Mouse (Mus musculus) cerebellum, postnatal 14 days (tissue): ENCODE measurements at regions not wholly inside any gene's neighbourhood (a gene's known extent, or its start where the extent isn't known, plus 50 kb on each side); places are given as distances from the start of the nearest gene placed in this dataset.

Experiments used
- DNase-seq, 2 experiments: peaks; one replicate each; pipeline ENCODE4 v3.0.0; 2021; ENCODE audit warnings: mixed read lengths in 2 of 2

DNA sequence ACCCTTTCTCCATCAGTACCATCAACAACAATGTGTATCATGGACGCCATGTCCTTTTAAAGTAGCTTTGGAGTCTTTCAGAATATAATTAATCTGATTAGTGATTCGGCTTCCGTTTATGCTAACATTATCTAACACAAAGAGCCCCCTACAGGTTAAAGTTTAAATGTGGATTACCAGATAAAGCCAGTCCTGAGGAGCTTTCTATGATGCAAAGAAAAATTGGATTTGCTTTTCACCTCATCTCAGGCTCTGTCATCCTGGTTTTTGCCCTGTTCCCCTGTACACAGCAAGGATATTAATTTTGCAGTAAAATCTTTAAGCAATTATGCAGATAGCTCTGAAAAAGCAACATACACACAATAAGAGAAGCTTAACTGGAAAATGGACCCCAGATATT lies 412.7 kb upstream of the Tbc1d2b start:
- DNase-seq = no peak

DNA sequence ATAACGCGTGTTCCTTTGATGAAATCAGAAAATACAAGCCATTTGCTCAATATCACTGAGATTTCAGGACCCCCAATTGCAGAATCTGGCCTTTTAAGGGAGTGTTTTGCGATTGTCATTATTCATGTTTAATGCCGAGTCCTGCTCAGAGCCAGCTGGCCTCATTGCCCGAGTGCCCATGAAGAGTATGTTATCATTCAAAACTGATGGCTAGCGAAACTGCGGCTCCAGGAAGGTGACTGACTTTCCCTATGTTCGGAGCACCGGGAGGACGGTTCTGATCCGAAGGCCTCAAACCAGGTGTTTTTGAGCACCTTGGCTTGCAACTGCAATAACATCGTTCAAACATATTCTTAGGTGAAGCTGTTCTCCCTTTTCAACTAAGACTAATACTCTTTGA lies 419.5 kb upstream of the Tbc1d2b start:
- DNase-seq = peak; percentile 80 to 83

DNA sequence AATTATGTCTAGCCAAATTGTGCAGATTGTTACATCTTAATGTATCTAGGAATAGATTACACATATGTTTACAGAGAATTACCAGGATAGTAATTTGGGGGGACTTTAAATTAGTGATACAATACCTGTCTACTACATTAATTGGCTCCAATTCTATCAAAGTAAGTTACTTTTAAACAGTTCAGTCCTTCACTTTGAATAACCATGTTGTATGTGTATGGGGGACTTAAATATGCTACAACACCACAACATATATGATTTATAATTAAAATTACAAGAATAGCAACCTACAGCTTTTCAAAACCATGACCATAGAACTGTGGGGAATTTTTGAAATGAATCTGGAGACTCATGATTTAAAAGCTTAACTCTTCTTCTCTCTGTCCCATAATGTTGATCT lies 420.5 kb upstream of the Tbc1d2b start:
- no peak for DNase-seq

DNA sequence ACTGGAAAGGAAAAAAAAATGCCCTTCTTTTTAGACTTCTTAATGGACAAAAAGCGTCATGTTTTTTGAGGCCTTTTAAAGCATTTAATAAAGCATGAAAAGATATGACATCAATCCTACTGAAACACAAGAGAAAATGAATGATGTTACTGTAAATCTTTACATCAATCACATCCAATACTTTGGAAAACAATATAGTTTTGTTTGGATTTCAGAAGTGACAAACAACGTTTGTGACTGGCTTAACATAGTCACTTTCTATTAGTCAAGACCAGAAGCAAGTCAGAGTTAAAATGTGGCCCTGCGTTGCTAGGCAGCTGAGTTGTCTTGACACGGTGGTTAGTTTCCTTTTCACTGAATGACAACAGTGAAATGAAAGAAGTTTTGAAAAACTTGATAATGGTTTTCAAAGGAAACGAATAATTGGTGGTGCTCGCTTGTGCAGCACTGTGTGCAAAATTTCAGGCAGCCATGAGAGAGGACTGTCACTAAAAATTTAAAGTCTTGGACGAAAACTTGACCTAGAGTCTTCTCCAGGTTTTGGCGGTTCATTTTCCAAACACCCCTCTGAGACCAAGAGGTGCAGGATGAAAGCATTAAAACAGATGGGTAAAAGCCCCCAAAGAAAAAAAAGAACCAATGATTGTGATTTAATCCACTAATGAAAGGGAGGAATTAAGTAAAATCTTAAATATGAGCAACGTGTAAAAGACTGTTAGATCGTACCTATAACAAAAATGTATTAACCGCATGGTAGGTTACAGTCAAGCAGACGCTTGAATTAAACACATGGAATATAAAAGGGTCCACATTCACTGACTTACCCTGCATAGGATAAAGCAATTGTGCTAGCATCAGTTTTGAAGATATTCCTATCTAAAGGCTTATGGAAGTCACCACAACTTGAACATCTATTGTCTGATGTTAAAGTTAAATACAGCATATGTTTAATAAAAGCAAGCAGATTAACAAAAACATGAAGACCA lies 421.4 kb upstream of the Tbc1d2b start:
- peak; percentile 35 to 61 for DNase-seq

DNA sequence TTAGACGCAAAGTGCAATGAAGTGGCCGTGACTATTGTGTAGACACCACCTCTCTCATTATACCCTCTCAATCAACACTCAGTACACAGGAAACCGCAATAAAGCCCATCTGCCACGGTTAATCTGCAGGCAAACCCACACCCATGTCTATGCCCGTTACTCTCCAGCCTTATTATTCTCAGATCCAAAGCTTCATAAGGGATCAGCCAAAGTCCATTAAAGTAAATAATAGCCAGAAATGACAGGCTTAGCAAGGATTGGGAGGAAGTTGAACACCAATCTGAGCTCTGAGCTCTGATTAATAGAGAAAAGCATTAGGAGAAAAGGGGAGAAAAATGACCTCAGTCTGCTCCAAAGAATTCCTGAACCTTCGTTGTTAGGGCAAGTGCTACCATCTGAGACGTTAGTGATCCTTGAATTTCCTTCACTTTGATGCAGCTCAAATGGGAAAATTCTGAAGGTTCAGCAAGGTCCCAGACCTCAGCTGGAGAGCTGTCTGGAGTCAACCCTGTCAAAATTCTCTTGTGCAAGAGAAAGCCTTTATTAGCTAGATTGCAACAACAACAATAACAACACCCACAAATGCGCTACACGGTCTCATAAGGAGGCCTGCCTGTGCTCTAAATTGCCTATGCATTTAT lies 422.5 kb upstream of the Tbc1d2b start:
- DNase-seq = peak; percentile 58 to 74

DNA sequence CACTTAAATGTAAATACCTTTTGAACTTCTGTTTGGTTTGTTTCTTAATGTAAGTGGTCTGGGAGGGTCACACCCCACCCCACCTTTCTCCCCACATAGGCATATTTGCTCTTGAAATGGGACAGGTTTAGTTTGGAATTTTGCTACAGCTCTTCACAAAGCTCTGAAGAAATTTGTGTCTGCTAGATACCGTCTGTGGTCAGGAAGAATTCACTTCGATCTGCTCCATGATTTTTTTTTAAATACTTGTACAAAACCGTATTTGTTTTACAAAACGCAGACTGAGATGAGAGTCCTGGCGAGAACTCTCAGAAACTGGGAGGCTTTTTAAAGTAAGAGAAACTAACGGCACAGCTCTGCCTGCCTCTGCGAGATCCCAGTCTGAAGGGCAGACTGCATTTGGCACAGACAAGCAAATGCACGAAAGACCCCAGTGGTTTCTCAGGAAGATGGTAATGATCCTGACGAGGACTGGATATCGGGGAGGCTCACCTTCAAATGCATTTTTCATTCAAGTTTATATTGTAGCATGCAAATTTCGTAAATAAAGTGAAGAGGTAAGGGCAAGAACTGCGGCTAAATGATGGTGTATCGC lies 423.5 kb upstream of the Tbc1d2b start:
- peak; percentile 58 to 78 for DNase-seq

DNA sequence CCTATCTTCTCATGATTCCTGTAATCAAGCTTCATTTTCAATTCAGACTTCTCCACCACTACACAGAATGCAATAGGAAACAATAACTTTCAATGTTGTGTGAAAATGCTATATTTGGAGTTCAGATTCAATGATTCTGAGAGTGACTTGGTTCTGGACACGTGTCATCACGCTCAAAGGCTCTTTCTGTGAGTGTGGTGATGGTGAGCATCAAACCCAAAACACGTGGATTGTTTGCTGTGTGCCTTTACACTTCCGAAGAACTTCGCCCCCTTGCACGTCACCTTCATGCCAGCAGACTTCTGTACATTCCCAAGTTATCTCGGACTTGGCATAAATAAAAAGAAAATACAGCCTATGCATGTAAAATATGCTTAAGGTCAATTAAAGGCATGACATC lies 425.1 kb upstream of the Tbc1d2b start:
- peak; percentile 51 to 61 for DNase-seq

DNA sequence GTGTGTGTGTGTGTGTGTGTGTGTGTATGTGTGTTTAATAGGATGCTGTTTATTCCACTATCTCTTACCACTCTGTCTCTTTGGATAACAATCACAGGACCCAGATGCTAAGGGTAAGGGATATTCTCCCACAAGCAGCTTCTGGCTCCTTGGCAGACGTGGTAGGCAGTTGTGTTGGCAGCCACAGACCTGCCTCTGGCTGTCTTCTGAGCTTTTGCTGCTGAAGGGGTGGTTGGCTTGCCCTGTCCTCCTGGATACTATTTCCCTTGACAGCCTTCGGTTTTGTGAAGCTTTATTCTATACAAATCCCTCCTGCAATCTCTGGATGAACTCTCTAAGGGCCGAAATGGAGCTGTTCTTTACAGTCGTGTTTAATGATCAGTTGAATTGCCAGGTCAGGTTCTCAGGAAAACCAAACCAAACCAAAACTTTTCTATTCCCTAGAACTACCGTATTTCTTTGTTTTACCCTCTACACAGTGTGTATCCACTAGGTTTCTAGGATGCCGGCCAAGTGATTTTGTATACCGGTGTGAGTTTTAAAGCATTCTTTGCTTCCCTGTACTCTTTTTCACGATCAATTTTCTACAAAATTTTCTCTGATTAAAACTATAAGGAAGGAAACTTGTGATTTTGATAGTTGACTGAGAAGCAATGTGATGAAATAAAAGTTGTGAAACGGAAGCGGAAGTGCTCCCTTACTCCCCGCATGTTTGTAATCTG lies 426.8 kb upstream of the Tbc1d2b start:
- peak; percentile 75 to 81 for DNase-seq

DNA sequence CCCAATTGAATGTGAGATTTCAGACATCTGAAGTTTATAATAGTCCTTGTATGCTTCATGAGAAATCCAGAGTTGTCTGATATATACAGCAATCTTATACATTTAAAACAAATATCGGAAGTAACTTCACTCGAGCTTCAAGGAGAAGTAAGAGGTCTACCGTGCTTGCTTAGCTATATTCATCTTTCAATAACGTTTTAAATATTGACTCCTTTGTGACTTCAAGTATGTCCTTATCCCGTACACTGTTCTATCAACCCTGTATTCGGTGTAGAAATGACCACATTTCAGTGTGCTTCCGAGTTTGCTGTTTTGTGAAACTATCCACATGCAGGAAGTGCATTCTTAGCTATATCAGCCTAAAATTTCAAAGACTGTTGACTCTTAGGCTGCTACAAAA lies 427.8 kb upstream of the Tbc1d2b start:
- DNase-seq = peak in 1 of 2 experiments; percentile 49

DNA sequence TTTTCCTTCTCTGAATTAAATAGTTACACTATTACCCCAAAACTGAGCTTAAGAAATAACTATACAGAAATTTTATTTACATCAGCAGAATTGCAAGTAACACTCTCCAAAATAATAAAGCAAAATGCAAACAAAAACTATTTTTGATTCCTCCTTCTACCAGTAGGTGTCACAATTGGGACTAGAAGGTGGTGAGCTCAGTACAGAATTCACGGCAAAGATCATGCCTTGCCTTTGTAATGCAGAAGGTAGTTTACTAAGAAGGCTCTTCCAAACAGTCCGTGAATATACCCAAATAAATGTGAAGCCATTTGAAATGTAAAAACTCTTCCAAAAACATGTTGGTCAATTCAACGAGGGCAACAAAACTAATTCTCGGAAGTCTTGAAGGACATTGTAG lies 428.5 kb upstream of the Tbc1d2b start:
- DNase-seq = peak; percentile 52 to 72

DNA sequence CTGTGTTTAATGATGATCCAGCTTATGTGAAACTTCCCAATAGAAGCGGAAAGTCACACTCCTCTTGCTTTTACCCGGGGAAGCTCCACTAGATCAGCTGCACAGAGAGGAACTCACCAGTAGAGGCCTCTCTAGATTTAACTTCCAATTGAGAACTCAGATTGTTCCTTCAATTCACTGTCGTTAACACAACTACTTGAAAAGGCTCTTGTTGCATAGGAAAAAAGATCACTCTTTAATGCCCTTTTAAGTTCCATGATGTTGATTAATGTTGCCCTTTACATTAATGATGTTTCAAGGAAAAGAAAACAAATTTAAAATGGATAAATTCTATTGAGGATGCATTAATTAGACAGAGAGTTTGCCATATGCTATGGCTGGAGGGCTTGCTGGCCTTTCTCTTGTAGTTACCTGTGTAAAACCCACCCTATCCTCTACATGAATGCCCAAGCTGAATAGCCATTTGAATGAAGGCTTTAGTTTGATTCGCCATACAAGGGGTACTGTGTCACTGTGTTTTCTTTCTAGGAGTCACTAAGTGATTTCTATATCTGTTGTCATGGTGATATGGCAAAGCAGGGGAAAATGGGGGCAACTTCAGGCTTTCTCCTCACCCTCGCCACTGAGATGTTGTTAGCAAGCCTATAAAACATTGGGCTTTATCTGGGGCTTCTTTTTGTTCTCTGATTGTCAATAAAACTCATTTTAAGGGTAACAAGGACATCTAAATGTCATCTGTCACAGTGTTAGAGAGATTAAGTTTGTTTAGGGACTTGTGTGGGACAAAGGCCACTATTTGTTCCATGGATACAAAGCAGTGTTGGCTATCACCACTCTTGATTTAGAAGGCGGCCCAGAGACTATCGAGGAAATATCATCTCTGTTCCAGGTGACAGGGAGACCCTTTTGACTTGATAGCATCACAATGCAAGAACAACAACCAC lies 429.9 kb upstream of the Tbc1d2b start:
- peak; percentile 63 to 77 for DNase-seq

DNA sequence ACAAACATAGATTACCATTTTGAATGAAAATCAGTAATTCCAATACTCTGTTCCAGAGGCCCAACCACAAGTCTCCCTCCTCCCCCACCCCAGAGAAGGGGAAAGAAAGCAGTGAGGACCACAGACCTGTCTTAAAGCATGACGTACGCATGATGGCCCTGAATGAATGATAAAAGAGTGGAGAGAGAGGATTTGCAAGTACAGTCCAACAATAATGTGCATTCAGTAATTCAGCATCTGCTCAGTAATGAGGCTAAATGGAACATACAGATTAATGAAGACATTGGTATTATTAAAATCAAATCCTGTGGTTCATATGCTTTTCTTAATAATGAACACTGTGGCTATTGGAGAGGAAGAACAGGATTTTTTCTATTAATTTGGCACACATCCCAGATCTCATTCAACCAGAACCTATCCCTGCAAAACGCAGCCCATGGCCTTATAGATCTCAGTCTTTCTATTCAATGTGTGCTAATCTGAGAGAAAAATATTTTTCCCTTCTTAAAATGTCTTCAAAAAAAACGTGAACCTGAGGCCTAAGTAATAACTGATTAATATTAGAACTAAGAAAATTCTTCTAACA lies 430.7 kb upstream of the Tbc1d2b start:
- DNase-seq = peak; percentile 40 to 64

DNA sequence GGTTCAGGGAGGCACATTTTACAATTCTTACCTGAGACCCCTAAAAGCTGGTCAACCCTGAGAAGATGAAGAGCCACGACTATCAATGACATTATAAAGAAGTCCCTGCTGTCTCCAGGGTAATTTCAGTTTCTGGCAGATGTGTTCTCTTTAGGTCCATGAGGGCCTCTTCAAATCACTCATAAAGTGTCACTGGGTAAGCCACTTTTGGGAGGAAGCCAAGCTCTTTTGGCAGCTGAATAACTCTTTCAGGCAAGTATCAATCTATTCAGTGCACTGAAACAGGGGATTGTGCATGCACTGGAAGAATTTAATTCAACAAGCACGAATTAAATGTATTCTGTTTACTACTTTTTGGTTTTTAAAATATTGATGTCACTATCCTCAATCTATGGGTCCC lies 443.1 kb upstream of the Tbc1d2b start:
- peak; percentile 50 to 55 for DNase-seq

DNA sequence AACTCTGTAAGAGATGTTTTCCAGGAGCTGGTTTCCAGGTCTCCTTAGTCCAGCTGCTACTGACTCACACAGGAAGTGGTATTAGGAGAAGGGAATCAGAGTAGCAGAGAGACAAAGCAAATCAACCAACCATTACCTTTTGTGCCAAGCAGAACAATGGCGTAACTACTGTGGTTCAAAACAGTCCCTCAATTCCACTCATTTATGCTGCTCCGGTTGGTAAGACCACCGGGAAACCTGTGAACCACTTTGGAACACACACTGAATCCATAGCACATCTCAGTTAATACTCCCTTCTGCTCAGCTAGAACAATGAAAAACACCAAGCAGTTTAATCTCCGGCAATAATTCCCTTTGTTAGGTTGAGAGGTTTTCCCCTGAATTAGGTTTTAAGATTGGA lies 460.8 kb upstream of the Tbc1d2b start:
- DNase-seq = no peak

DNA sequence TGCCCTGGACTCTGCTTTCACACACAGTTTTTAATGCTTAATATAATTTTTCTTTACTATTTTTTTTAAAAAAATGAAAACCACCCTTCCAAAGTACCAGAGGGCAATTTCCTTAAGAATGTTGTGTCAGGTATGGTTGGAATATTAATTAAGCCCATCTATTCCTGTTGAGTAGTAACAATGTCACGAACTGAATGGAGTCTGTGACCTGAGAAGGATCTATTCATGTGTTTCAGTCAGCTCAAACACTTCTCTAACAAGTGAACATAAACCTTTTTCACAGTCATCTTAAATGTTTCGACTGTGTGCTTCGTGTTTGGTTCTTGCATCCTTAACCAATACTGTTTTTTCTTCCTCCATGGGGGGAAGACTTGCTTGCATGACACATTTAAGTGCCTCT lies 486.6 kb upstream of the Tbc1d2b start:
- DNase-seq = no peak

DNA sequence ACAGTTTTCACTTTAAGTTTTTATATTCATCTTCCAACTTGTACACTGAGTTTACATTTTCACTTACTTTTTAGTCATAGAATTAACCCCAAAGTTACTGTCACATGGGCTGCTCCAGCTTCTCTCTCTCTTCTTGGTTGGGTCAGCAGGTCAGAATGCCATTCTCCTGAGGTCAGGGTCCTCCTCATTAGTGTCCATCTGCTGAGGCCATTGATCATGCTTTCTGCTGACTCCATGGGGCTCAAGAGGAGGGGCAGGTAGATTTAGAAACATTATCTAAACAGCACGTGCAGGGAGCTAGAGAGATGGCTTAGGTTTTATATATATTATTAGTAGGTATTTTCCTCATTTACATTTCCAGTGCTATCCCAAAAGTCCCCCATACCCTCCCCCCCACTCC lies 503.7 kb upstream of the Tbc1d2b start:
- DNase-seq = no peak

DNA sequence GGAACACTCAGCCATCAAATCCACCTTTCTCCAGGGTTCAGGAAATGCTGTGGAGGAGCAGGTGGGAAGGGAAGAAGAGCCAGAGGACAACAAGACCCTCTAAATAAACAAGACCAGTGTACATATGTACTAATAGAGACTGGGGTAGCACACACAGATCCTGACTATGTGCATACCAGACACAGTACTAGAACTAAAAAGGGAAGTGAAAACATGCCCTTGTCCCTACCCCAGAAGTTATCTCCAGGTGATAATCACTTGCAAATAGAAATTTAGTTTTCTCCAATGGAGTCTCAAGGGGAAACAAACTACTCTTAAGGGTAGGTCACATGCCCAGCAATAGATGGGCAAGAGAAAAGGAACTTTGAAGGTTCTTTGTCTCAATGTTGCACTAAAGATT lies 518.9 kb upstream of the Tbc1d2b start:
- DNase-seq = no peak

DNA sequence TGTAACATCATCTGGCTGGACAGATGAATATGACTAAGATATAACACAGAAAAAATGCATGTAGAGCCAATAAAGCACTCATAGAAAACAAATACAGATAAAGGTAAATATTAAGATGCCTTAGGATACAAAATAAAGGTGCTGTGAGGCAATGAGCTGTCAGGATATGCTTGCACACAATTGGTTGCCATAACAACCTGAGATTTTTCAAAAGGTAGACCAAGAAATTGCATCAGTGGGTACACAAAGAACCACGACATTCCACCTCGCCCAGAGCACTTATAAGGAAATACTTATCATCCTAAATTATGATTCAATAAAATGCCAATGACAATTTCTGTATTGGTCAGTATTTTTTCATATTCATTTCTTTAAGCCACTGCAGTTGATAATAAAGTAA lies 521.3 kb upstream of the Tbc1d2b start:
- DNase-seq = no peak

DNA sequence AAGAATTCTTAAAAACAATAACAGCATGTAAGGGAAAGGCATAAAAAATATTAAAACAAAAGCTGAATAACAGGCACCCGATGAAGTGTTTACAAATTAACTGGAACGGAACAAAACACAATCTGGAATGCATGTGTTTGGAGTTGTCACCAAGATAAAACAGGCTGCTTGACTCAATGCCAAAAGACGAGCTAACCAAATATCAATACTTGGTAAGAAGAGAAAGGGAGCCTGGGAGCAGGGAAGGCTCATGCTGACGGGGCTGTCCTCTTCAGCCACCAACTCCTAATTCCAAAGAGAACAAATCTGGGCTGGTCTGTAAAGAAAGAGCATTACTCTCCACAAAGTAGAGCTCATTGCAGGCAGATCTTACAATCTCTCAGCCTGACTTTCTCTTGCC lies 545.4 kb upstream of the Zic4 start:
- DNase-seq = peak; percentile 37 to 41

DNA sequence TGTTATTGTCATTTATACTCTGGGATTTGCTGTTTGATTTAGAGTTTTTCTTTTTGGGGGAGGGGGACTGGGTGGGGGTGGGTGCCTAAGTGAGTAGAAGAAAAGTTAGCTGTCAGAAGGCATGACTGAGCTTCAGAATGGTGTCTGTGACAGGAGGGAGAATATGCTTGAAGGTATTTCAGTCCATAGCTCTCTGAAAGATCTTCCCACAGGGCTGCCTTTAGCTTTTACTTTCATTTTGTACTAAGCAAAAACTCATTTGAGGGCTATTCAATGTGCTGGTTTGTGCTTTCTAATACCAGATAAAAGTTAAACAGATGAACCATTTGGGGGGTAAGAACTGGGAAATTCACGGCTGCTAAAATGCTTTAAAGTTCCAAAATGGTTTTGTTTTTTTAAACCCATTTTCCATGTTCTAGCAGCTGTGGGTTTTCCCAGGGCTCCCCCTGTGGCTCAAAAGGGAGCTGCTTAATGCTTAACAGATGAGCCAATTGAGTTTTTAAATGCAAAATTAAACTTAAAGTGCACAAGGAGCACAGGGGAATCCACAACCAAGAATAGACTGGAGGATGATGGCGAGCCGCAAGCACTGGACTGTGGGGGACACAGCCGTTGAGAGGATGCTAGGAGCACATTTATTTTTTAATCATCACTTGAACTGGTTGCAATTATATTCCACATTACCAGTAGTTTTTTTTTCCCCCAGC lies 538.5 kb upstream of the Zic4 start:
- DNase-seq = peak in 1 of 2 experiments; percentile 23

DNA sequence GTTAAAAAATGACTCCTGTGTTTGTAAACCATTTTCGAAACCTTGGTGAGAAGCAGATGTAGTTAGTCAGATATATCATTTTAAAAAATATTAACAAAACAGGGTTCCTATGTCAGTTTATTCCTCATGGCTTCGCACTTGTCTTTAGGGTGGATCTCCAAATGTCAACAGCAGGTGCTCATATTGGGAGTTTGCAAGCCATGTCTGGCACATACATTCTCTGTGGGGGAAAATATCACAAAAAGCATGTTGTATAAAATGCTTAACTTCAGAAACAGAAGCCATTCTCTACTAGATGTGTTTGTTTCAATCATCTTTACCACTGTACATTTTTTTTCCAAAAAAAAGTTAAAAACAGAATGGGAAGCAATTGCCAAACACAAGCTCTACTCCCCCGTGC lies 534.7 kb upstream of the Zic4 start:
- DNase-seq = peak in 1 of 2 experiments; percentile 49
